Mouse (Mus musculus) stomach, postnatal 0 days (tissue): Measurements from ENCODE around the gene Olfr958.

Experiments used
- CTCF ChIP-seq: IDR thresholded peaks from 2 replicates; pipeline ENCODE4 v1.5.1; 2016; ENCODE audit warnings: antibody characterized with exemption, low read depth, mild to moderate bottlenecking, moderate library complexity
- EP300 ChIP-seq: optimal IDR thresholded peaks from 2 replicates; pipeline ENCODE3; 2016; ENCODE audit warnings: antibody characterized with exemption

- no peak for TF ChIP-seq EP300
- TF ChIP-seq CTCF: no peak
Observed at GRCm38 (mm10) chr9:39558349-39558647, 4.4 kb upstream of the Olfr958 start.
